Mouse (Mus musculus) hindbrain, embryonic 14.5 days (tissue): ENCODE measurements around the gene Btbd9. TPM values are rescaled to one million over a fixed set of nuclear protein-coding genes. Genes with fewer than 3 reads are reported as not detected.

Source experiments
- ATAC-seq: fragments of 200-750 bp; cut with Nextera tagmentation; 2 replicates; pipeline ENCODE4 v1.8.0; 2017; ENCODE audit warnings: moderate number of reproducible peaks, mild to moderate bottlenecking, moderate TSS enrichment, moderate library complexity; ENCODE audit not compliant: low FRiP score
- DNase-seq: peaks from one replicate; pipeline ENCODE4 v3.0.0-alpha.2; 2015; ENCODE audit warnings: low spot score
- H3K27ac ChIP-seq: fragments of 300-500 bp; sonication (generic); 2 replicates; pipeline ENCODE4 v1.5.1; 2014; ENCODE audit warnings: mild to moderate bottlenecking, moderate library complexity
- H3K27me3 ChIP-seq: fragments of 300-500 bp; sonication (generic); 2 replicates; pipeline ENCODE4 v1.6.1; 2014; ENCODE audit warnings: mild to moderate bottlenecking, low read length, mixed read lengths; ENCODE audit not compliant: control insufficient read depth, insufficient read depth
- H3K36me3 ChIP-seq: fragments of 300-500 bp; sonication (generic); replicated peaks from 2 replicates; pipeline ENCODE4 v1.6.1; 2014; ENCODE audit not compliant: control insufficient read depth, insufficient read depth
- H3K4me1 ChIP-seq: fragments of 300-500 bp; sonication (generic); replicated peaks from 2 replicates; pipeline ENCODE4 v1.6.1; 2014; ENCODE audit warnings: antibody characterized with exemption, low read length, mixed read lengths; ENCODE audit not compliant: control insufficient read depth, insufficient read depth
- H3K4me2 ChIP-seq: fragments of 300-500 bp; sonication (generic); replicated peaks from 2 replicates; pipeline ENCODE4 v1.6.1; 2014; ENCODE audit warnings: mild to moderate bottlenecking, moderate library complexity
- H3K4me3 ChIP-seq: fragments of 300-500 bp; sonication (generic); replicated peaks from 2 replicates; pipeline ENCODE4 v1.5.1; 2014; ENCODE audit warnings: mild to moderate bottlenecking, low read length
- H3K9ac ChIP-seq: fragments of 300-500 bp; sonication (generic); 2 replicates; pipeline ENCODE4 v1.6.1; 2014
- H3K9me3 ChIP-seq: fragments of 300-500 bp; sonication (generic); 2 replicates; pipeline ENCODE4 v1.6.1; 2016; ENCODE audit warnings: low read length; ENCODE audit not compliant: control insufficient read depth
- WGBS: fragments of 180-500 bp; shearing (Covaris S2); extraction: QIAGEN DNeasy Blood & Tissue Kit; methylation state at CpG from one replicate; pipeline ENCODE4 v1.1.7; 2014; 5-methylcytosine and 5-hydroxymethylcytosine counted together
- polyA plus RNA-seq: library from polyadenylated mRNA; unstranded; fragments of >200 nt; fragmentation: Nextera tagmentation; extraction: Ambion mirVana; gene quantifications from 2 replicates; pipeline ENCODE4 v1.2.1, GENCODE M21; 2014

Gene Btbd9
- polyA plus RNA-seq, 1 experiment from 2014 or later = 126 TPM

DNA sequence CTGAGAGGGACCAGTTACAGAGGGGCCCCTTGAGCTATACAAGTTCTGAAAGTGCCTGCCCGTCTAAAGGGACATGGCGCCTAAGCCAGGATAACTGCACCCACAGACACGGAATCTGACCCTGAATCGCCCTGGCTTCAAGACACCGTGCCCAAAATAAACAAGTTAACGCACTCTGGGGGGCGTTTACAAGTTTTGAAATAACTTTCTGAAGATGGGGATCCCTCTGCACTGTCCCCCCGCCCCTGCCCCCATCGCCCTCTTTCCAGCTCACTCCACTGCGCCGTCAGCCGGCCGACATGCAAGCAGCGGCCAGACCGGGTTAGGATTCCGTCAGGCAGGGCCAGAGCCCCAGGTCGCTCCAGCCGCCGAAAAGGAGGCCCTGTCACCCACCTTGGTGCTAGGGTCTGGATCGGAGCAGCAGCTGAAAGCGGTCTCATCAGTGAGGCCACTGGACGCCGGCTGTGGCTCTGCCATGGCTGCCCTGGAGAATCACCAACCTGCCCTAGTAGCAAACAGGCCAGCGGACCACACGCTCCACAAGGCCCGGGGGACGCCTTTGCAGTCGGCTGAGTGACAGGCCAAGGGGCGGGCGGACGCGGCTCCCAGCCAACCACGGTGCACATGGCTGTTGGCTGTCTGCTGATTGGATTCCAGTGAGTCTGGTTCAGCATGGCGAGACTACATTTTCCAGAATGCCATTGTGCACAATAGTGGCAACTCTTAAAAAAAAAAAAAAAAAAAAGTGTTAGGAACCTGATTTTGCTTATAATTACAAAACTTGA, 36.0 kb upstream of the Btbd9 start:
- H3K4me3 ChIP-seq = peak overlapping the region; percentile 49
- ATAC-seq (peak; percentile 99), DNase-seq (peak; percentile 94)
- H3K4me2 ChIP-seq = peak overlapping the region; percentile 67
- H3K4me1 ChIP-seq = 0 out of 2 replicates have a peak, but pooled peaks cover 6% of the 10 kb centered on the region
- WGBS = under 1% methylated on average over 34 of the region's 34 CpGs
- H3K9ac ChIP-seq = peak overlapping the region; percentile 68
- H3K36me3 ChIP-seq = no peaks in the 10 kb centered on the region
- no peaks in the 10 kb centered on the region for H3K9me3 ChIP-seq
- no peaks in the 10 kb centered on the region for H3K27me3 ChIP-seq
- H3K27ac ChIP-seq = peak overlapping the region; percentile 81

DNA sequence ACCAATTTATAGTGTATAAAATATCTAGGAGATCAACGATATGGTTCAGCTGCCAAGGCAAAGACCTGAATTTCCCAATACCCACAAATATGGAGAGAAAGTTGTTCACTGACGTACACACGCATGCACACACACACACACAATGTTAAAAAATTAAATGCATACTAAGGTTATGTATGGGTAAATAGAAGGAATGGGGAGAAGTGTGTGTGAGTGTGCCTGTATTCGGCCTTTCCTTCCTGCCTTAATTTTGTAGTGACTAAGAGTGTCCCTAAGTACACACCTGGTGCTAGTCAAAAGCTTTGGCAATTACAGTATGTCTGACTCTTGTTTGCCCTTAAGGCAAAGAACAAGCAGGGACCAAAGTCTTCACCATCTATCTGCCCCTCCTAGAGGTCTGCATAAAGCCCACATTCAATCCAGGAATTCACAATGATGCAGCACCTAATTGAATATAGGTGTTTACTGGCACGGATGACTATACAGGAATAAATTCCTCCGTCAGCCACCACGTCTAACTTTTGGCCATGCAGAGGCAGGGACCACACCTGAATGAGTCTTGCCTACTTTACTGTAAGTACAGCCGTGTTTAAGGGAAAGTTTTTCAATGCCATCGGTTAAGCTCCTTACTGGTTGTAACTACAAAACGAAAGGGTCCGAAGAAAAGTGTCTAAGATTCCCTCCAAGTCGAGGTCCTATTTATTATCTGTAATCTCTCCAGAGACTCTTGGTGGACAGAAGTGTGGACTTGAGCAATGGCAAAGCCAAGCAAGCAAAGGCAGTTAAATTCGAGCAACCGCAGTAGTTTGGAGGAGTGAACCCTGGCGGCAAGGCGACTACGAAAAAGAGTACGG, 35.2 kb upstream of the Btbd9 start:
- H3K4me2 ChIP-seq = peak overlapping the region; percentile 67
- H3K36me3 ChIP-seq = no peaks in the 10 kb centered on the region
- 0 out of 2 replicates have a peak, but pooled peaks cover 6% of the 10 kb centered on the region for H3K4me1 ChIP-seq
- peak overlapping the region; percentile 81 for H3K27ac ChIP-seq
- H3K4me3 ChIP-seq = peak overlapping the region; percentile 49
- DNase-seq = no peak
- no peaks in the 10 kb centered on the region for H3K27me3 ChIP-seq
- H3K9me3 ChIP-seq = no peaks in the 10 kb centered on the region
- H3K9ac ChIP-seq = peak overlapping the region; percentile 68
- WGBS = 29% methylated on average over 18 of the region's 18 CpGs
- ATAC-seq = no peak

GRCm38 (mm10) chr17:30610739-30611138, 34.5 kb upstream of the Btbd9 start:
- DNase-seq (no peak), ATAC-seq (no peak)
- Histone ChIP-seq H3K27me3 (no peaks in the 10 kb centered on the region), H3K4me3 (no peak overlapping the region), H3K4me1 (0 out of 2 replicates have a peak, but pooled peaks cover 6% of the 10 kb centered on the region), H3K36me3 (no peaks in the 10 kb centered on the region), H3K4me2 (peak overlapping the region; percentile 67; the same call in 1 of the 2 replicates), H3K9me3 (no peaks in the 10 kb centered on the region), H3K27ac (no peak overlapping the region), H3K9ac (no peak overlapping the region)
- WGBS = 85% methylated on average over 1 of the region's 1 CpGs

GRCm38 (mm10) chr17:30609980-30610307, 33.7 kb upstream of the Btbd9 start:
- H3K9ac ChIP-seq = no peak overlapping the region
- 0 out of 2 replicates have a peak, but pooled peaks cover 6% of the 10 kb centered on the region for H3K4me1 ChIP-seq
- 95% methylated on average over 5 of the region's 5 CpGs for WGBS
- H3K36me3 ChIP-seq = no peaks in the 10 kb centered on the region
- no peak for DNase-seq
- ATAC-seq = no peak
- no peak overlapping the region for H3K27ac ChIP-seq
- H3K9me3 ChIP-seq = no peaks in the 10 kb centered on the region
- H3K4me3 ChIP-seq = no peak overlapping the region
- no peaks in the 10 kb centered on the region for H3K27me3 ChIP-seq
- no peak overlapping the region for H3K4me2 ChIP-seq

DNA sequence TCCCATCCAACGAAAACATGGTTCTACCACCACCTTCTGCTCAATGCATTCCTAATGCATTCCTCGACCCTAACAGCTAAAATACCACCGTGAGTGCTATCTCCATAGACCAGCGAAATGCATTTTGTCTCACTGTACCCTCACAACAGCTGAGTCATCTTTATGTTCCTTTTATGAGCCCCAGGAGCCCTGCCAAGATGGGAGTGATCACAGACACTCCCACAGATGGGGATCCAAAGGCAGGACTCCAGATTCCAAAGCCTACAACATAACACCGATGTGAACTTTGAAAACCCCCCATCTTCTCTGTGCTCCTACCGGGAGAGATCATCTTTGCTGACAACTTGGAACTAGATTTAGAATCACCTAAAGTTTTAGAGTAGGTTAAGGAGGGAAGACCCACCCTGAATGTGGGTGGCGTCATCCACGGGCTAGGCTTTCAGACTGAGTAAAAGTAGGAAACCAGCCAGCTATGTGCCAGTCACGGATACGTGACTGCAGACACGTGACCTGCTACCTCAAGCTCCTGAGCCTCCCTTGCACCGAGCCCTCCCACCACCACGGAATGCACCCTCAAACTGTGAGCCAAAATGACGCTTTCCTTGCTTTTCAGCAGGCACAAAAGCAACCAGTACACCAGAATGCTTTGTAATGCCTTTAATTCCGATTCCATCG, 33.2 kb upstream of the Btbd9 start:
- Histone ChIP-seq H3K9me3 (no peaks in the 10 kb centered on the region), H3K9ac (no peak overlapping the region), H3K36me3 (no peaks in the 10 kb centered on the region), H3K4me3 (no peak overlapping the region), H3K27me3 (no peaks in the 10 kb centered on the region), H3K4me2 (no peak overlapping the region), H3K27ac (no peak overlapping the region), H3K4me1 (0 out of 2 replicates have a peak, but pooled peaks cover 6% of the 10 kb centered on the region)
- DNase-seq (no peak), ATAC-seq (no peak)
- 90% methylated on average over 16 of the region's 16 CpGs for WGBS

DNA sequence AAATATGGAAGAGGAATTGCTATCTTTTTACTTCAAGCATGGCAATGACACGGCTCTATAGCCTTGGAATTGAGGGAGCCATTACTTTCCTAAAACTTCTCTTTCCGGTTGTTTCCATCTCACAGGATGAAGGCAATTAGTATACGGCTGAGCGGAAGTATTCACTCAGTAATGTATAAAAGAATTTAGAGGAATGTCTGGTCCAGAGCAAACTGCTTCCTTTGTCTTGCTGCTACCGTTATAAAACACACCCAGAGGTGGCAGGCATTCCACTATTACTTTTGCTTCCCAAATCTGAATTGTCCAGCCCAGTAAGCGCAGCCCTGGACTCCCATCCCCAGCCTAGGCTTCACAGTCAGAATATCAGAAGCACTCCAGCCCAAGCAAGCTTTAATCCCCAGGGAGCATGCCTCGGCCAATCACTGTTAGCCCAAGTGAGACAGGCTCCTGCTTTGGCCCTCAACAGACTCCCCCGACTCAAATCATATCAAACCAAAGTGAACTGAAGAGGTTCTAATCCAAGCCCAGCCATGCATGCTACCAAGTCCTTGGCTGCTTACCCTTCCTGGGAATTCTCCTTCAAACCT, 31.7 kb upstream of the Btbd9 start:
- Histone ChIP-seq H3K27ac (no peak overlapping the region), H3K4me3 (no peak overlapping the region)
- ATAC-seq = no peak

GRCm38 (mm10) chr17:30607330-30607729, 31.0 kb upstream of the Btbd9 start:
- ATAC-seq (no peak), DNase-seq (no peak)
- no peaks in the 10 kb centered on the region for H3K9me3 ChIP-seq
- H3K27ac ChIP-seq = no peak overlapping the region
- 0 out of 2 replicates have a peak, but pooled peaks cover 6% of the 10 kb centered on the region for H3K4me1 ChIP-seq
- peaks cover 7% of the 10 kb centered on the region for H3K36me3 ChIP-seq
- no peaks in the 10 kb centered on the region for H3K27me3 ChIP-seq
- no peak overlapping the region for H3K9ac ChIP-seq
- H3K4me3 ChIP-seq = no peak overlapping the region
- H3K4me2 ChIP-seq = no peak overlapping the region
- WGBS = 93% methylated on average over 7 of the region's 7 CpGs

More for the DNA sequence above, 31.7 kb upstream of the Btbd9 start:
- 0 out of 2 replicates have a peak, but pooled peaks cover 6% of the 10 kb centered on the region for H3K4me1 ChIP-seq
- no peaks in the 10 kb centered on the region for H3K9me3 ChIP-seq
- H3K27me3 ChIP-seq = no peaks in the 10 kb centered on the region
- DNase-seq = no peak
- H3K9ac ChIP-seq = no peak overlapping the region
- 53% methylated on average over 8 of the region's 8 CpGs for WGBS
- no peak overlapping the region for H3K4me2 ChIP-seq
- H3K36me3 ChIP-seq = peaks cover 2% of the 10 kb centered on the region; the same call in 1 of the 2 replicates

GRCm38 (mm10) chr17:30606634-30607081, 30.4 kb upstream of the Btbd9 start:
- no peak for DNase-seq
- H3K9me3 ChIP-seq = no peaks in the 10 kb centered on the region

More at GRCm38 (mm10) chr17:30606634-30607081, 30.4 kb upstream of the Btbd9 start:
- Histone ChIP-seq H3K27me3 (no peaks in the 10 kb centered on the region), H3K9ac (no peak overlapping the region), H3K36me3 (peaks cover 11% of the 10 kb centered on the region), H3K27ac (no peak overlapping the region), H3K4me1 (0 out of 2 replicates have a peak, but pooled peaks cover 6% of the 10 kb centered on the region), H3K4me3 (no peak overlapping the region), H3K4me2 (no peak overlapping the region)
- no peak for ATAC-seq
- 91% methylated on average over 8 of the region's 8 CpGs for WGBS
